Mouse (Mus musculus): ENCODE data around the gene Yaf2.

DNA sequence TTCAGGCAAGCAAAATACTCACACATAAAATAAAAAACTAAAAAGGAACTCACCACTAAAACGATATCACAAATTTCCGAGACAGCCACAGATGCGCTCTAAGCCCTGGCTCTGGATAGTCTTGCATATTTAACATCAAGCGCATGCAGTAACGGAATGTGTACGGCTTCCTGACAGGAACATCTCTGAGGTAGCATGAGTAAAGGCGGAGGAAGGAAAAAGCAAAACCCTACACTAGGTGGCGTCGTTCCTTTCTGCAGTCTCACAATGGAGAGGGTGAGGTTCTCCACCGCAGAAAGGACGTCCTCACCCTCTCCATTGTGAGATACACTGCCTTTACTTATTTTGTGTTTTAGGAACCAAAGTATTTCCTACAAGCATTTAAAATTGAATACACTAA, 53.4 kb downstream of the Yaf2 start:
- TF ChIP-seq TAL1 (IDR thresholded peaks at IDR 0.05; ENCODE audit: low read length), result no peak
- no peak for TF ChIP-seq GATA1 (IDR thresholded peaks at IDR 0.05; ENCODE audit: low read length)
